Mouse (Mus musculus): ENCODE measurements around the gene Dpp4.

Dpp4 gene

DNA sequence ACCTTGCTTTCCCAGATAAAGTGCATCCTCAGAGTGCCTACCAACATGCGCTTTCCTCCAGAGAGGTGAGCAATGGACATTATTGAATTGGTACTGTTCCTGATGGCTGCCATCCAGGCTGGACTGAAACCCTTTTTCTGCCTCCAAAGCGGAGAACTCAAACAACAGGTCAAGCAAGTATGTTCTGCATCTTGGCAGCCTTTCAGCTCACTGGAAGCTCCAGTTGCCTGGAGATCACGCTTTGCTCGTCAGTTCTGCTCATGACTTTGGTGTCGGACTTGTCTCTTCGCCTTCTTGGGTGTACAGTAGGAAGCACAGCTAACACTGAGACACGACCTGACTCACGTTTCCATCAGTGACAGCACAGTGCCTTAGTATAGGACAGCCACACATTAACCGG is 49.8 kb downstream of the Dpp4 start:
- DNase-seq (ENCODE audit: low spot score in 2 of 2), result no peak

DNA sequence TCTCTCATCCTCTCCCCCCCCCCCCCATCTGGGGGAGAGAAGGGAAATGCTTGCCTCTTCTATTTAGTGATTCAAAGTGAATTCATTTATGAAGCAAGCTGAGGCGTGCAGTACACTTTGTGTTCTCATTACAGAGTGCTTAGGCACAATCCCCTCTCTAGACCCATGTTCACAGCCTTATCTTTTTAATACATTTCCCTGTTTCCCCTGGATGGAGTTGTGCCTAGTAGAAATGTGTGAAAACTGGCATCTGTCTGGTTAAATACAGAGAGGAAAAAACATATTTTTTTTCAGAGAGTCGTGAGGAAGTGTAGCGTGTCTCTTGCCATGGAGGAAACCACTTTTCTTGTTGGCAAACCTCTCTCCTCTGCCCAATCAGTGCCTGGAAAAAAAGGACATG is 50.5 kb downstream of the Dpp4 start:
- no peak for DNase-seq (ENCODE audit: low spot score in 2 of 2)

DNA sequence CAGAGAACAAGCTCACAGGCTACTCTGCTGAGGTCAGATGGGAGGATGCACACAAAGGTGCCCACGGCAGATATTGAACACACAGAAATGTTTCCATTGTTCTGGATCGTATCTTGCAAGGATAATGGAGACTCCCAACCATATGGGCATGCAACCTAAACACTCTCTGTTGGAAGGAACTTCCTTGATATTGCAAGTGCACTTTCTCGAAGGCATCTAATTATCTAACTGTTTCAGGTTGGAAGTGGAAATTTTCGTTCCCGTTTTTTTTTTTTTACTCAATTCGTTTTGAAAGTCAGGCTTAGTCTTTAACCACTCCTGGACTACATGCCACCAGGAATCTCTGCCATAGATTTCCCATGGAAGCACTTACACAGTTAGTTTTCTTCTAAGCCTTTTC is 51.2 kb downstream of the Dpp4 start:
- no peak for DNase-seq (ENCODE audit: low spot score in 2 of 2)

DNA sequence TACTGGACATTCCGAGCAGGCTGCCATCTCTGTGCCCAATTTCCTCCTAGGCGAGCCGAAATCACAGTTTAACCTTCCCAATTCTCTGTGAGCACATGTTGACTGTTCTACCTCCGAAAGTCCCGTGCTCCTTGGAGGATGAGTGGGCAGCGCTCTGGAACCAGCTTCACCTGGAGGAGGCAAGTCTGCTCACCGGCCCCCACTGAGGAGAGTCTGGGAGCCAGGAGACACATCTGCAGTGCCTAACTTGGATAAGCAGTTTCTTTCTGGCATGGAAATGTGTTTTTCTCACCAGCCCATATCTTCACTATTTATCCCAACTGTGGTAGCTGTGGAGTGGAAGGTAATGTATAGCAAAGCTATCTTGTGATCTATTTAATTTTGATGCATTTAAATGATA is 54.8 kb downstream of the Dpp4 start:
- DNase-seq (ENCODE audit: low spot score in 2 of 2), result no peak

DNA sequence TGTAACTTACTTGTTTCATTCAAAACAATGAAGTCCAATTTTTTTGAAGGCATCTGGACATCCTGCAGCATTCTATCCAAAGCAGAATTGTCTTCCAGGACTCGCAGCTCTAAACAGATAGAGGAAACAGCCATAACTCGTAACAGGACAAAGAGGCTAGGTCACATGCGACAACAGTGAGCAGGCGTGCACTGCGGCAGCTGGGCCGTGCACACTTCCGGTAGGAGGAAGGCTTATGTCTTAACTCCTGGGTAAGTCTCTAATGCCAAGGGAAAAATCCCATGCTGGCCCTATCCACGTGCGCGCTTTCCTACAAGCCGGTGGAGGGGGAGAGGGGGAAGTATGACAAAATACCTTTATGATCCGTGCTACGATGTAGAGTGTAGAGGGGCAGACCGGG is 55.4 kb downstream of the Dpp4 start:
- no peak for DNase-seq (ENCODE audit: low spot score in 2 of 2)

DNA sequence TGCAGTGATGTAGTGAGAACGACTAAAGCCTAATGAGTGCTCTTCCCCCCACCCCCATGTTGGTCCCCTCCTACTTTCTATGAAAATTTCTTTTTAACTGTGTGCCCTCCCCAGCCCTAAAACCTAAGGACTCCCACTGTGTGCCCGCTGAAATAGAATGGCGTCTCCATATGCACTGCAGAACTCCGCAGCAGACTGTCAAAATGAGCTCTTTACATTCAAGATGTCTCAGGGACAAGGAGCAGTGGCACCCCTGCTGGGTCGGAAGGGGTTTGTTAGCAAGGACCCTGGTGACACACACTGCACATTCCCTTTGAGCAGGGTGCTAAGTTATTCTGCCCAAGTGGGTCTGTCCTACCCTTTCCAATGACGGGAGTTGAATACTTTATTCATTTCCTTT is 56.3 kb downstream of the Dpp4 start:
- no peak for DNase-seq (ENCODE audit: low spot score in 2 of 2)

DNA sequence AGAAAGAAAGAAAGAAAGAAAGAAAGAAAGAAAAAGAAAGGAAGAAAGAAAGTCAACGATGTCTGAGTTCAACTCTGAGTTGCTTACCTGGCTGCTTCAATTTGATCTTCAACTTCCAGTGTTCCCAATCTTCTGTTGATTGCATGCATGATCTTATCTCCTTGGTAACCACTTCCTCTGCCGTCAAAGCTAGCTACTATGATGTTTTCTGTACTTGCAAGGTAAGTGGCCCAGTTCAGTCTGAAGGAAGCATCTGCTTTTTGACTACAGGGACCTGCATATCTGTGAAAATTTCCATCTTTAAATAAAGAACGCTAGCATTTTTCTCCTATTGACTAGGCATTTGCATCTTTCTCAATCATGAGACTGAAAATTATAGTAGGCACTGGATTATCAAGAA is 60.0 kb downstream of the Dpp4 start:
- no peak for DNase-seq (ENCODE audit: low spot score in 2 of 2)

DNA sequence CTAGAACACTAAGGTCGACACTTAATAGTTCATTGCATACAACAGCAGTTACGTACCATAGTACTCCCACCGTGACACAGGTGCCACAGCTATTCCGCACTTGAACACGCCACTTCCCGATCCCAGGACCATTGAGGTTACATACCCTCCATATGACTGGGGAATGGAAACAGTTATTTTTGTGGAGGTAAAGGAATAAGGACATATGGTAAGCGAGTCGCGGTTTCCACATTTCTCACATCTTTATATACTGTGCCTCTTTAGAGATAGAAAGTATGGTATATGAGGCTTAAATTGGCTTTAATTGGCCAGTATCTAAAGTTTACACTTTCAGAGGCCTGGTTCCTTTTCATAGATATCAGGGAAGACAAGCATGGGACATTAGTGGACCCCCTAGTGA is 64.3 kb downstream of the Dpp4 start:
- no peak for DNase-seq (ENCODE audit: low spot score in 2 of 2)

DNA sequence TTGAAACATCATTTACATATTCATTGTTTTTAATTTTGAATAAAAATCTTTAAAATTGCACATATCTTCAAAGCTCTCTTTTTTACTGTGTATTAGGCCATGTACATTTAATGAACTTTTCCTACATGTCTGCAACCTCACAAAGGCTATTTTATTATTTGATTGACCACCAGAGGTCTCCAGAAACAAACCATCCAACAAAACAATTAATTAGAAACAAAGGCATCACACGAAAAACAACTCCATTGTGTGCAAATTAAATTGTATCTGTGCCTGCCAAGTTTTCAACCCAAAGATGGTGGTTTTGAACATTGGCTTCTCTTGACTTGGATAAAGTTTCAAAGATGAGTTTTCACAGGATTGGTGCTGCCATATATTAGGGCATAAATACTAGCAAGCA is 65.3 kb downstream of the Dpp4 start:
- no peak for DNase-seq (ENCODE audit: low spot score in 2 of 2)

DNA sequence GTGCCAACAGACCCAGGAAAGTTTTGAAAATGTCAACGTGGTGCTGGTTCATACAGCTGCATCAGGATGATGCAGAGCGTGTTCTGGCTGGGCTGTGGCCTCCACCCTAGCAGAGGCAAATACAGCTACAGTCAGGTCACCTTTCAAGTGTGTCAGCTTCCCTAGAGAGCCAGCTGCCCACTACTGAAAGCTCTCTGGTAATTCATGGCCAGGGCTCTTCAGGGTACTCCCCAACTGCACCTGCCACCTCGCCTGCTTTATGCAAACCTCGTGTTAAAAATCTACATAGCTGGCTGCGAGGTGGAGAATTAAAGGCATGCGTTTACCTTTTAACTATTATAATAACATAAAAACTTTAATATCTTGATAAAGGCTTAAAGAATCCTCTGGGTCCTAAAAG is 67.7 kb downstream of the Dpp4 start:
- DNase-seq (ENCODE audit: low spot score in 2 of 2), result no peak

DNA sequence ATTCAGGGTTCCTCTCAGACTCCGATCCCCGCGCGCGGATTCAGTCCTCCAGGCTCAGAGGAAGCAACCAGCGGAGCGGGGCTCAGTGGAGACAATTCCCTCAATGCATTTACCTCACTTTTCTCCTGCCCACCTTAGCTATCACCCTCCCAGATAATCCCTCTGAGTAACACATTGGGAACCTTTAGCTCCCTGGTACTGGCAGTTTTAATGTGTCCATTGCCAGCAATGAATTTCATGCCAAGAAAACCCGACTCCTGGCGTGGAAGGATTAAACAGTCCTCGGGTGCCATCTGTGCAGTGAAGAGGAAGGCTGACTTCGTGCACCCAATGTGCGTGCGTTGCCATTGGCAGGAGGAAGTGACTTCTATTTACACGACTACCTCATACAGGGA is 70.3 kb downstream of the Dpp4 start:
- DNase-seq (ENCODE audit: low spot score in 2 of 2), result peak in 1 of 2 experiments; percentile 36

DNA sequence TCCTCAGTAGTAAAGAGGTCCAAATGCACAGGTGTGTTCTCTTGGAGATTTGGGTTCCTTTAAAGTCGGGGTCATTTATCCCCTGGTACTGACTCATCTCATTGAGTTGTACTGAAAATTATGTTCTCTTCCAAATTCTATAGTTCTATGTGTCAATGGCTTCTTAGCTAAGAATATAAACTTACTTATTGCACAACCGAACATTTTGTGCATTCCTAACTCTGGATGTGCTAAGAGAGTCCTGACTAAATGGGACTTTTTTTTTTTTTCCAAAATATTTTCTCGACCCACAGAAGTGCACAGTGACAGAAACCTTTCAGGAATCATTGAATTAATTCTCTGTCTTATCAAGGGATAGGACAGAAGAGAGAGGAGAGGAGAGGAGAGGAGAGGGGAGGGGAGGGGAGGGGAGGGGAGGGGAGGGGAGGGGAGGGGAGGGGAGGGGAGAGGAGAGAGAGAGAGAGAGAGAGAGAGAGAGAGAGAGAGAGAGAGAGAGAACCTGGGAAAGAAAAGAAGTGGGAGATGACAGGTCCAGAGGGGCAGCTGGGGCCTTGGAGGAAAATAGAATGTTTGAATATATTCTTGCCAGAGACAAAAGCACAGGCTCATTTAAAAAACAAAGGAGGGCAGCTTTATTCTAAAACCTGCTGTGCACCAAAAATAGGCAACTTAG is 70.8 kb downstream of the Dpp4 start:
- DNase-seq (ENCODE audit: low spot score in 2 of 2), result no peak

DNA sequence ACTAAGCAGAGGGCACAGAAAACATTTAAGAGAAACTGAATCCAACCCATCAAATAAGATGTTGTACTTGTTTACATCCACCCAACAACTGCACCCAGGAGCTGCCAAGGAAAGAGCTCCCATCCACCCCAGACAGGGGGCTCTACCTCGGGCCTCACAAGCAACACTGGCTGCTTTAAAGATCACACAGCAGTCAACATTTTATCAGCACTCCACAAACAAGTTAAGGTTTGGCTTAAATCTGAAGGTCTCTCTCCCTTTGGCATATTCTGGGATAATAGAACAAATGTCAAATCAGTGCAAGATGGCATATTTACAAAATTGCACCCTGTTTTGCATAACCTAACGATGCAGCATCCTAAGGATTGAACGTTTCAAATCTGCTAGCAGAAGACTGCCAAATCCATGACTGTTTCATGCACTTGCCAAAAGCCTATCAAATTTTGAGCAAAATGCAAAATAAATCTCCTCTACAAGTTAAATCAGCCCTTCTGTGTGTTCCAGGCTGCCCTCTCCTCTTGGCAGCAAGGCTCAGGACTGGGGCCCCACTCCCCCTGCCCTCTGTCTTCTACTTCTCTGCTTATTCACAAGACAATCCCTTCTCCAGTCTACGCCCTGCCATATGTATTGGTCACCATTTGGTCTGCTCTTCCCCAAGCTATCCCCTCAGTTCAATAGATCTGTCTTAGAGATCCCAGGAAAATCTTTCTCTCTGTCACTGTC is 72.6 kb downstream of the Dpp4 start:
- DNase-seq (ENCODE audit: low spot score in 2 of 2), result no peak

DNA sequence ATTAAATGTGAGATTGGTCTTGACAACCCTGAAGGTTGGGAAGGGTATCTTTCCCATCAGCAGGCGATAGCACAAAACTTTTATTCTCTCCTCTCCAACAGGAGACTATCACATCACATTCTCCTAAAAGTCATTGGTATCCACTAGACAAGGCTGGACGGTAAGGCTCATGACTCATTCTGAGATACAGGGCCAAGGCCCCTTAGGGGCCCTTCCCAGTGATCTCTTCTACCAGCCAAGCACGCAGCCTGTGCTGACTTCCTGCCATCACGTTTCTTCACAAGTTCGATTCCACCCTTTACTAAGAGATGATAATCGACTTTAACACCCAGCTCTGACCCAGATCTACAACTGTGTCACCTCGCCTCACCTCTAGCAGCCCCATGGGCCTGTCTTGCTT is 74.9 kb downstream of the Dpp4 start:
- no peak for DNase-seq (ENCODE audit: low spot score in 2 of 2)

DNA sequence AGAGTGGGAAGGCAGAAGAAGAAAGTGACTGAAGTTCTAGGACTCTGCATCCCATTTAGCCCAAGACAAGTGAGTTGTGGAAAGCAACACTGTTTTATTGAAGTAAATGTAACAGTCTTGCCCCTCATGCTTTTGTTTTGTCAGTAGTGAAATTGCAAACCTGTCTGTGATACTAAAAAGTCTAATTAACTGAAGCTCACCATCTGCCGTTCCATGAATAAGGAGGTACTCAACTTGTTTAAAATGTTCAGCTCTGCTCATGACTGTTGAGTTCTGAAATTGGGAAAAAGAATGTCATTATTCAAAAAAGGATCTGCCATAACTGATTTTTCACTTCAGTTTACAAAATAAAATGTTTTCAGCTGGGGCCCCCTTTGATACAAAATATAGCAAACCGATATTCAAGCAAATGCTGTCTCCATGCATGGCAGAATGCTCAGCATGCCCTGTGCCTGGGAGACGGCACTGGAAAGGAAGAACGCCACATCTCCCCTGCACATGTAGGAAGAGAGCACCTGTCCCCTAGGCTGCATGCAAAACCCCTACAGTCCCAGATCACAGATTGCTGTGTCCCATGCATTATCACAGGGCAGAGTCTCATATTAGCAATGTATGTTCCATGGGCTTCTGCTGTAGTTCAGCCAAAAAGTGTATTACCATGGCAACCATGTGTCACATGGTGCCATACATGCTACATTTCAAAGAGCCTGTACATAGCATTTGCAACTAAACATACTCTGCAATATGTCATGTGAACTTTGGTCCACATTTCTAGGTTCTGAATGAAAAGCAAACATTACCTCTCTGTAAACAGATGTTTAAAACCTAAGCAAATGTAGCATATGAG is 77.4 kb downstream of the Dpp4 start:
- no peak for DNase-seq (ENCODE audit: low spot score in 2 of 2)

DNA sequence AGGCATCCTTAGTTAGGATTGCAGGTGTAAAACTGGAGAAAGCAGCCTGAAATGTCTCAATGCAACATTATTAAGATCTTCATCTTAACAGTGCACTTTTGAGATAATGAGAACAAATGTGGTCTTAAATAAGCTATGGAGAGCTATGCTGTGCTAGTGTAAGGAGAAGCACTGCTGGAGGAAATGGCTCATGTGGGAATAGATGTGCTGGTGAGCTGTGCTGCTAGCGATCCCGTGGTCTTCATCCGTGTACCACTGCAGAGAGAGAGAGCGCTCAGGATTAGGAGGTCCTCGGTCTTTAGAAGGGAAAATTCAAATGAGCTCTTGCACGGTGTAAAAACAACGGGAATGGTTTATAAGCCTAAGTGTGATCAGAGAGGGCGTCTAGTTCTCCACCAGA is 79.6 kb downstream of the Dpp4 start:
- no peak for DNase-seq (ENCODE audit: low spot score in 2 of 2)

DNA sequence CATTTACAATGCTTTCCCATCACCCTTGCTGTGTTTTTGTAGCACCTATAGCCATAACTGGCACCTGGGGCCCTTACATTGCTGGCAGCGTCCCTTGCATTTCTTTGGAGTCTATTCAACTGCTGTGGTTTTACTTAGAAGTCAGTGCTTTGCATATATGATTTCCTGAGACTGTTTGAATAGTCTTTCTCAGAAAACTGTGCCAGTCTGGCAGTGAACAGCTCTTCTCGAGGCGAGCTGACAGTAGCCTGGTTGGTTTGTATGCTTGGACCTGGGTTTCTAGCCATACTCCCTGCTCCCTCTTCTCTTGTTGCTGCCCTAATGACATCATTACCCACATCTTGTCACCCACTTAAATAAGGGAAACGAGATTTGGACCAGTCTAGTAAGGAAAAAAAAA is 80.1 kb downstream of the Dpp4 start:
- no peak for DNase-seq (ENCODE audit: low spot score in 2 of 2)

DNA sequence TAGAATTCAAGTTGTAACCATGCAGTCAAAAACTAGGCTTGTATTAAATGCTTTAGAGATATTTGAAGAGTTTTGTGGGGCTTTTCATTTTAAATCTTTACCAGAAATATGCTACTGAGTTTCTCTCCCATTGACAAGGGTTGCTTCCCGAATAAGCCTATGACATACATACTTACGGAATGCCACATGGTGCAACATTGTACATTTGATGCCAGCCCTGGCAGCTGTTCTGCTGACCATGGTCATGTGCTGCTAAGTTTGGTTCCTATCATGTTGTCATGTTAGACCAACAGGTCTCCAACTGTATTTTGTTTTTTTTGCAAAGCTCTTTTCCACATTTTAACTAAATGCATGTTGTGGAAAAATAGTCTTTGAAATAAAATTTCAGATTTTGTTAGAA is 86.6 kb downstream of the Dpp4 start:
- DNase-seq (ENCODE audit: low spot score in 2 of 2), result no peak

DNA sequence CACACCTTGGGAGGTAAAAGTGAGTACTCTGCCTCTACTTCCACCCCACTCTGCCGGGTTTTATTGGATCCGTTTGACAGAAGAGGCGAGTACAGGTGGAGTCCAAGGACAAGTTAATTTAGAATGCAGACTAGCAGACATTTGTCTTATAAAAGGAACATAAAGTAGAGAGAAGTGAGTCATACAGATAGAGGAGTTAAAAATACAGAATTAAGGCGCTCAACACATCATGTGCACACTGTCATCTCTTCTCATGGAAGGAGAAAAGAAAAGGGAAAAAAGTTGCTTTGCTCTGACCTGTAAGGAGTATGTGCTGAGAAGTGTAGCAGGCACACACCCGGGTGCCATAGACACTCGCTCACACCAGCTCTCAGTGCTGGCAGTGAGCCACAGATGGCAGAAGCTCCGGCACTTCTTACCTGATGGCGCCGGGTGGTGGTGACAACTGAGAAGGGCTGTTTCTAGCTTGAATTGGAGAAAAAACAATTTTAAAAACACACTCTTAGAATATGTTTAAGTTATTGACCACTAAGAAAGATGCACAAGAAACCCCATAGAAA is 88.9 kb downstream of the Dpp4 start:
- DNase-seq (ENCODE audit: low spot score in 2 of 2), result peak in 1 of 2 experiments; percentile 11

DNA sequence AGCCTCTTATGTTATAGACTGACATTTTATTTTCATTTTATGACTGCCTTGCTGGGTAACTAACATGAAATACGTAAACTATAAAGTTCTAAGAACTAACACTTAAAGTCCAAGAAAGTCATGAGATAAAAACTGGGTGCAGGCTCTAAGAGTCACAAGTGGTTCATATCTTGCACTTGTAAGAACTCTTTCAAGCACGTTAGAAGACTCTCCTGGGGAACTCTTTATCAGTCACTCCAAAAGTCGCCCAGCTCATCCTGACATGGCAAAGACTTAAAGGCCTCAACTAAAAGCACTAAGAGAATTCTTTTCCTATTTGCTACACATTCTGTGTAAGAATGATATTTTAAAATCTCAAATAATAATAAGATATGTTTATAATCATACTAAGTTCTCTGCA is 92.5 kb downstream of the Dpp4 start:
- DNase-seq (ENCODE audit: low spot score in 2 of 2), result no peak

DNA sequence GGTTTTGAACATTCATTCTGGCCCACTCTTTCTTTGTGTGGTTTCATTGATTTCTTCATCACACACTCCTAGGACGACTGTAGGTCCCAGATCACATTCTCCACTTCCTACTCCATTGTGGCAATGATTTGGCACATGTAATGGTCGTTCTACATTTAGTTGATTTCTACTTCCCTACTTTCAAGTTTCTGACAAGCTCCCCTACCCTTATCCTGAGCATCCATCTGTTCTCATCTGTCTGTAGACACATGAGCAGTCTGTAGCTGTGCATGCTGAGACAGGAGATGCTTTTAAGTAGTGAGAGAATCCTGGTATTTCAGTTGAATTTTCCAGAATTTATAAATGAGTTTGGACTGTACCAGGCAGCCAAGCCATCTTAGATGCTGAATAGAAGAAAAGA is 95.1 kb downstream of the Dpp4 start:
- no peak for DNase-seq (ENCODE audit: low spot score in 2 of 2)

DNA sequence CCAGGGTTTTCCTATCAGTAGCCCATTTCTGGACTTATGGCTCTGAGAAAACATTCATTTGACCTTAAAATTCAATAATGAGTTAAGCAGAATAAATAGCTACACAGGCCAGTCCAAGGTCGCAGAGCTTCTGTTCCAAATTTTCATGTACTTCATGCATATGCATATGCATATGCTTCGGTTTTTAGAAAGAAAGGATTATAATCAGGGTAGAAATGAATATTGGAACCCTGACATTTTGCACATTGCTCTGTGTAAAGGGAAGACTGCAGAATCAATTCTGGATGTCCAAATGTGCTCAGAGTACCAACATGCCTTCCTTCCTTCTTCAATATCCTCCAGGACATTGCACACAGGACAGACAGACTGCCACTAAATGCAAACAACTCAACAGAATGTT is 104.6 kb downstream of the Dpp4 start:
- DNase-seq (ENCODE audit: low spot score in 2 of 2), result no peak

DNA sequence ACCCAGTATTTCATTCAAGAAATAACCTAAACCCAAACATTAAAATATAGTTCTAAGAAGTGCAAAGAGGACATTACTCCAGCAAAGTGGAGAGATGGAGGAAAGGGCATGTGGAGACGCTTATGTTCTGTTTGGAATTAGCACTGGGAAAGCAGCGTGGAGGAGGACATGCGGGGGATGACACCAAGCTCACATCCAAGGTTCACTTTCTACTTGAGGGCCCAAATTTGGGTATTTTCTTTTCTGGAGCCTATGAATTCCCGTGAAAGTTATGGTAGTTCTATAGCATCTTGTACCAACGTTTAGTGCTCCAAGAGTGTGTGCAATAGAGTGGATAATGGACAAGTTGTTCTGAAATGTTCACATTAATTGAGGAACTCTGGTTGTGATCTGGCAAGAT is 105.1 kb downstream of the Dpp4 start:
- DNase-seq (ENCODE audit: low spot score in 2 of 2), result no peak

Measured in cerebellum, postnatal 4 days (tissue).